Mouse (Mus musculus) hindbrain, embryonic 15.5 days (tissue): ENCODE data around the gene Ehhadh. TPM values are rescaled to one million over a fixed set of nuclear protein-coding genes. Genes with fewer than 3 reads are reported as not detected.

ENCODE experiments used
- ATAC-seq: fragments of 200-750 bp; cut with Nextera tagmentation; 2 replicates; pipeline ENCODE4 v1.8.0; 2017; ENCODE audit warnings: low read depth, moderate number of reproducible peaks, moderate TSS enrichment; ENCODE audit not compliant: low FRiP score
- H3K27ac ChIP-seq: fragments of 300-500 bp; sonication (generic); replicated peaks from 2 replicates; pipeline ENCODE4 v1.5.1; 2015; ENCODE audit warnings: mild to moderate bottlenecking, inconsistent platforms
- H3K27me3 ChIP-seq: fragments of 300-500 bp; sonication (generic); 2 replicates; pipeline ENCODE4 v1.6.1; 2015; ENCODE audit warnings: control low read depth, inconsistent platforms
- H3K36me3 ChIP-seq: fragments of 300-500 bp; sonication (generic); 2 replicates; pipeline ENCODE4 v1.6.1; 2015; ENCODE audit warnings: control low read depth, inconsistent platforms
- H3K4me1 ChIP-seq: fragments of 300-500 bp; sonication (generic); replicated peaks from 2 replicates; pipeline ENCODE4 v1.6.1; 2015; ENCODE audit warnings: control low read depth, inconsistent platforms
- H3K4me2 ChIP-seq: fragments of 300-500 bp; sonication (generic); 2 replicates; pipeline ENCODE4 v1.6.1; 2015; ENCODE audit warnings: moderate library complexity, mild to moderate bottlenecking, inconsistent platforms
- H3K4me3 ChIP-seq: fragments of 300-500 bp; sonication (generic); 2 replicates; pipeline ENCODE4 v1.5.1; 2015; ENCODE audit warnings: mild to moderate bottlenecking, inconsistent platforms
- H3K9ac ChIP-seq: fragments of 300-500 bp; sonication (generic); 2 replicates; pipeline ENCODE4 v1.6.1; 2015; ENCODE audit warnings: inconsistent platforms
- H3K9me3 ChIP-seq: fragments of 300-500 bp; sonication (generic); 2 replicates; pipeline ENCODE4 v1.6.1; 2016; ENCODE audit warnings: control low read depth, inconsistent platforms
- WGBS: fragments of 180-500 bp; shearing (Covaris S2); methylation state at CpG from one replicate; pipeline ENCODE4 v1.1.7; 2015; 5-methylcytosine and 5-hydroxymethylcytosine counted together
- polyA plus RNA-seq: library from polyadenylated mRNA; unstranded; fragments of >200 nt; fragmentation: Nextera tagmentation; extraction: Ambion mirVana; gene quantifications from 2 replicates; pipeline ENCODE4 v1.2.1, GENCODE M21; 2015

Gene Ehhadh
- 1.8 TPM in 2 replicates for polyA plus RNA-seq

DNA sequence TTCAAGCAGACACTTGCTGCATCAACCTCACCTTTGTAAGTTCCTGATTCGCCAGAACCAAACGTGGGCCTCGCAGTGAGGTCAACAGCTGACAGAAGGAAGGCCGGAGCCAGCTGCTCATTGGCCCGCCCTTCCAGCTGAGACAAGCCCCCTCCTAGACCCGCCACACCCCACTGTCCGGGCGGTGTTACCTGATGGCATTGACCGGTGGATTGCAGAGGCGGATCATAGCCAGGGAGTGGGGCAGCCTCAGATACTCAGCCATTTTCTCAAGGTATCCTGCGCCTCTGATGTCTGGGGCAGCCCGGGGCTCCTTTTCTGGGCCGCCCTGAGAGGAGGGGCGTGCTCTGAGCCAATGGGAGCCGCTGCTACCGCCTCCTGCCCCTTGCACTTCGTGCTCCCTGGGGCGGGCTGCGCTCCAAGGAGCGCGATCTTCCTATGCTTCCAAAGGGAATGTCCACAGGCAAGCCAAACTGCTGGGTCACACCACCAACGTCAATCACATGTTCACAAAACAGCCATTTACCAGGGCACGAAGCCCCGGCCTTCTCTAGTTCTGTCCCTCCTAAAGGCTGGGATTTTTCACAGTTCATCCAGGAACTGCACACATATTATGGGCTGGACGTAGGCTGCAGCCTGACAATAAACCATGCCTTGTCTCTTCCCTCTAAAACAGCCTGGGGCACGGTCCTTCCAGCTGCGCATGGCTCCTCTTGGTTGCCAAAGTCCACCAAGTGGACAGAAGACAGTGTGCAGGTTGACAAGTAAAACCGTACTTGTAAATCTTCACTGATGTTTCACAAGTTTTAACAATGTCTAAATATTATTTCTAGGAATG lies at the start of gene Ehhadh:
Gene Ehhadh, minus strand, starts transcription at position 292 of the 838 bp plus-strand sequence.
- Histone ChIP-seq H3K9ac (peak within 1 kb of the TSS; percentile 42), H3K9me3 (no peaks in the 10 kb centered on the region), H3K27ac (peak within 1 kb of the TSS; percentile 47), H3K4me1 (peaks cover 13% of the 10 kb centered on the region), H3K4me2 (peak within 1 kb of the TSS; percentile 83), H3K4me3 (peak within 1 kb of the TSS; percentile 49), H3K27me3 (no peaks in the 10 kb centered on the region), H3K36me3 (no peaks in the 10 kb centered on the region)
- 8% methylated on average over 28 of the region's 28 CpGs for WGBS
- ATAC-seq, result peak; percentile 92

DNA sequence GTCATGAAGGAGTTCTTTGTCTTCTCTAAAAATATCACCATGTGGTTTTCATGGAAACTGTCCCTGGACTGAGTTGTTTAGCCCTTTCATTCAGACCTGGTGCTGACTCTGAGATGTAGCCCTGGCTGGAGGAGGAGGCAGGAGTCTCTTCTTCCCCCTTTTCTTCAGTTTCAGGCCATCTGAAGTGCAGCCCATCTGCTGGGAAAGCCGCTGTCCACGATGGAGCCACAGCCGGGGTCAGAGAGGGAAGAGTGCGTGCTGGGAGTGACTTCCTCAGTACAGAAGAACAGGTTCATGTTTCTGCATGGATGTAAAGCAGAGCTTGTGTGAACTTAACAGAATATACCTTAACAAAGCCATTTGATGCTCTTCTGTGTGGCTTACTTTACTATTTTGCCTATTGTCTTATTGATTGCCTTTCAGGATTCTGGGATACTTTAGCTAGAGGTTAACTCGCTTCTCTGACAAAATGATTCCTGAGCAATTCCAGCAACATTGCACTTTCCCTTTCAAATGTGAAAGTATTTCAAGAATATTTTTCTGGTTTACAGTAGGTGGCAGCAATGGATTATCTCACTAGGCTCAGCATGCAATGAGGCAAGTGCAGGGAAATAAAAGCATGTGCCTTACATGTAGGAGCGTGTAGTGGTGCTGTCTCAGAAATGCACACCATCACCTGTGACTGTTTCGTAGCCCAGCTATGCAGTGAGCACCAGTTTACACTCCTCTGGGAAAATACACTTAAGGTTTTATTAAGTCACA lies 48.9 kb upstream of the Ehhadh start:
- H3K9me3 ChIP-seq, result no peaks in the 10 kb centered on the region
- no peak overlapping the region for H3K4me2 ChIP-seq
- peak; percentile 84 for ATAC-seq
- H3K36me3 ChIP-seq, result no peaks in the 10 kb centered on the region
- no peaks in the 10 kb centered on the region for H3K27me3 ChIP-seq
- H3K27ac ChIP-seq, result no peak overlapping the region
- H3K4me3 ChIP-seq, result no peak overlapping the region
- WGBS, result 46% methylated on average over 7 of the region's 7 CpGs
- no peaks in the 10 kb centered on the region for H3K4me1 ChIP-seq
- no peak overlapping the region for H3K9ac ChIP-seq

DNA sequence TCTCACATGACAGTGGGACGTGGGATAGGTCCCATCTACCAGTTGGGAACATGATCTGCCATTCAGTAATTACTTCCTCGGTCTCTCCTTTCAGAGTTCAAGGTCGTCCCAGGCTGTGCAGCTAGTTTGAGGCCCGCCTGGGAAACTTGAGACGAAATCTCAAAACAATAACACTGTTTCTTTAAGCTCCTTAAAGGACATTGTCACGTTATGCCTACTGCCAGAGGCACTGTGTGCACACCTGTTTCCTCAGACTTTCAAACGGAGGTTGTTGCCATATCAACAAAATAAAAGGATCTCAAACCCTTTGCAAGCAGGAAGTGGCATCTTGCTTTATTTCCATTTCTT lies 48.0 kb upstream of the Ehhadh start:
- Histone ChIP-seq H3K4me2 (no peak overlapping the region), H3K36me3 (no peaks in the 10 kb centered on the region), H3K9me3 (no peaks in the 10 kb centered on the region), H3K27ac (no peak overlapping the region), H3K4me1 (no peaks in the 10 kb centered on the region), H3K4me3 (no peak overlapping the region), H3K9ac (no peak overlapping the region), H3K27me3 (no peaks in the 10 kb centered on the region)
- WGBS, result 68% methylated on average over 7 of the region's 7 CpGs
- no peak for ATAC-seq

DNA sequence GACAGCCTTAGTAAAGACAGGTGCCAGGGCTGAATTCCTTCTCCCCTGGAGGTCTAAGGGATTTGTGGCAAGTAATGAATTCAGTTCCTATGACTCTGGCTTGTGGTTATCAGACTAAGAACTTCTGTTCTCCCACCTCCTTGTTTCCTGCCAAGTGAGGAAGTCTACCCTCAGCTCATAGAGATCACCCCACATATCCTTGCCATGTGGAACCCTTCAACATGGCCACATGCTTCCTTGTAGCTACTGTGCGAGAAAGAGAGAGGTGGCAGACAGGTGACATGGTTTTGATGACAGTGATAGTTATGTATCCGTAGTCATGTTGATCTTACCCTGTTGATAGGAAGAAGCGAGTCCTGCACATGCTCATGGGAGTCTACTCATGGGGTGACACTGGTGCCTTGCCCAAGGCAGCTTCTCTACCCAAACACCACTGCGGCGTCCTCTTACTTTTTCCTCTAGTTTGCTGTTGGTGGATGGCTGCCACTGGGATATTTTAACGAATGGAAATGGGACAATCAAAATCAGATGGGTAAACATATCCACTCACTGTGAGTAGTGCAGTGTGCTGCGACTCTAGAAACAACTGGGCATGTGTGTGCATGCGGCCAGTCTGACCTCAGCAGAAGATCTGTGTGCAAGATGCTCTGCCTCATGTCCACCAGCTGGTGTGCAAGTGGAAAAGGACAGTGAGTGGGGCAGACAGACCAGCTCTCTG lies 47.4 kb upstream of the Ehhadh start:
- no peak overlapping the region for H3K4me3 ChIP-seq
- 88% methylated on average over 8 of the region's 8 CpGs for WGBS
- no peak overlapping the region for H3K27ac ChIP-seq
- H3K4me2 ChIP-seq, result no peak overlapping the region
- no peak for ATAC-seq
- H3K9ac ChIP-seq, result no peak overlapping the region
- H3K27me3 ChIP-seq, result no peaks in the 10 kb centered on the region
- no peaks in the 10 kb centered on the region for H3K4me1 ChIP-seq
- no peaks in the 10 kb centered on the region for H3K9me3 ChIP-seq
- H3K36me3 ChIP-seq, result no peaks in the 10 kb centered on the region

DNA sequence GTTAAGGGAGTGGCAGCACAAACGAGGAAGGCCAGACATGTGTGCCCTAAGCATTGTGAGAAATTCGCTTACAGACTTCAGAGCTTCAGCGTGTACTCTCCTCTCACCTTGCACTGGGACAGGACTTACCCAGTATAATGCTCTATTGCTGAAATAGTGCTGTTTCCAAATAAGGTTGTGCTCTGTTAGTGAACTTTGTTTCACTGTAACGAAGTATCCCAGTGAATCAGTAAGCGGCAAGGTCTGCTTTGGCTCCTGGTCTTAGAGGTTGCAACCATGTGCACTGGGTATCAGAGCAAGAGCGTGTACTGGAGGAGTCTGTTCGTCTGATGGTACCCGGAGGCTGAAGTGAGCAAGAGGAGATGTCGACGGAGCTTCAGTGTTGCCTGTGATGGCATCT lies 46.4 kb upstream of the Ehhadh start:
- Histone ChIP-seq H3K27me3 (no peaks in the 10 kb centered on the region), H3K27ac (no peak overlapping the region), H3K4me2 (no peak overlapping the region), H3K9ac (no peak overlapping the region), H3K4me3 (no peak overlapping the region), H3K9me3 (no peaks in the 10 kb centered on the region), H3K36me3 (no peaks in the 10 kb centered on the region), H3K4me1 (no peaks in the 10 kb centered on the region)
- WGBS, result 70% methylated on average over 10 of the region's 10 CpGs
- ATAC-seq, result no peak

DNA sequence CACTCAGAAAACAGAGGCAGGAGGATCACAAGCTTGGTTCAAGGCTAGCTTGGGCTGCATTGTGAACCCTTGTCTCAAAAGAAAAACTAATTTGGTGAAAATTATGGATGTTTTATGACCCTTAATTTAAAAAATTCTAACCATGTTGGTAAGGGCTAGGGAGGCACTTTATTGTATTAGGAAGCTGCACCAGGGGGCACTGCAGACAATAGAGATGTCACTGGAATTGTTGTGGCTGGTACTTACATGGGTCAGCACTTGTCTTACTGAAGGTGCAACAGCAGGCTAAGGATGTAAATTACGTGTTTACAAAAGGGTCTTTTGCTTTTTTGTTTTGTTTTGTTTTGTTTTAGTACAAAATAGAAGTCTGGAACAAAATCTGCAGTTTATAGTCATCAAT lies 45.9 kb upstream of the Ehhadh start:
- H3K9me3 ChIP-seq, result no peaks in the 10 kb centered on the region
- no peak overlapping the region for H3K4me3 ChIP-seq
- WGBS, result 67% methylated on average over 1 of the region's 1 CpGs
- no peak overlapping the region for H3K9ac ChIP-seq
- no peak overlapping the region for H3K27ac ChIP-seq
- ATAC-seq, result no peak
- no peaks in the 10 kb centered on the region for H3K36me3 ChIP-seq
- no peaks in the 10 kb centered on the region for H3K4me1 ChIP-seq
- H3K4me2 ChIP-seq, result no peak overlapping the region
- no peaks in the 10 kb centered on the region for H3K27me3 ChIP-seq

DNA sequence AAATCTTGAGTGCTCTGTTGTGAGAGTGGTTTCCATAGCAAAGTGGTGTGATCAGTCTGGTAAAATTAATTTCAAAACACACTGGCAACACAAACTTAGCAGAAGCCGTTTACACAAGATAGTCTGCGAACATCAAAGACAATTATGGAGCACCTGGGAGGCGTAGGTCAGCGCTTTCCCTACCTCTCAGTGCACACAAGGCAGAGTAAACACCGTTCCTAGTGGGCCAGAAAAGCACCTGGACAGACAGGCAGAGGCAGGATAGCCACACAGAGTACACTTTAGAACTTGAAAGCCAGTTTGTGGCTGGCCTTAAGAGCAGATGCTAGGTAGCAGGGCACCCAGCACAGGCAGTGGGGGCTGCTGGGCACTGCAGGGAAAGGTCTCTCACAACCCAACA lies 44.2 kb upstream of the Ehhadh start:
- Histone ChIP-seq H3K4me3 (no peak overlapping the region), H3K4me2 (no peak overlapping the region), H3K9me3 (no peaks in the 10 kb centered on the region), H3K27me3 (no peaks in the 10 kb centered on the region), H3K4me1 (no peaks in the 10 kb centered on the region), H3K27ac (no peak overlapping the region), H3K9ac (no peak overlapping the region), H3K36me3 (no peaks in the 10 kb centered on the region)
- no peak for ATAC-seq
- whole genome bisulfite sequencing, result 80% methylated on average over 5 of the region's 5 CpGs

DNA sequence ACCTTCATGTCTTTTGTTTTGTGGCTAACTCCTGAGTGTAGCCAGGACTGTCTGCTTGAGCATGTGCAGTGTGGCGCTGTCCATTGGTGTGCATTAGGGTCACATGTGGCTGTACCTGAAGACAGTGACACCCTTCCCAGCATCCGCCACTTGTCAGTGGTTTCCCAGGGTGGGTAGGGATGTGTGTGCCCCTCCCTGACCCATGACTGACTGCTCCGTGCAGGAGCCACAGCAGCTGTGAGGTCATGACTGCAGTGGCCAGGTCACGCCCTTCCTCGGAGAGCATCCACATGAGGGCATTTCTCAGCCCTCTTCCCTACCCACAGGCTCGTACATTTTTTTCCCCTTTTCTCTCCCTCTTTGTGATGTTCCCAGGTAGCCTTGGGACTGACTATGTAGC lies 43.2 kb upstream of the Ehhadh start:
- no peaks in the 10 kb centered on the region for H3K9me3 ChIP-seq
- 60% methylated on average over 6 of the region's 6 CpGs for WGBS
- no peaks in the 10 kb centered on the region for H3K27me3 ChIP-seq
- H3K36me3 ChIP-seq, result no peaks in the 10 kb centered on the region
- no peaks in the 10 kb centered on the region for H3K4me1 ChIP-seq
- ATAC-seq, result no peak
- H3K9ac ChIP-seq, result no peak overlapping the region
- H3K4me3 ChIP-seq, result no peak overlapping the region
- no peak overlapping the region for H3K4me2 ChIP-seq
- H3K27ac ChIP-seq, result no peak overlapping the region

DNA sequence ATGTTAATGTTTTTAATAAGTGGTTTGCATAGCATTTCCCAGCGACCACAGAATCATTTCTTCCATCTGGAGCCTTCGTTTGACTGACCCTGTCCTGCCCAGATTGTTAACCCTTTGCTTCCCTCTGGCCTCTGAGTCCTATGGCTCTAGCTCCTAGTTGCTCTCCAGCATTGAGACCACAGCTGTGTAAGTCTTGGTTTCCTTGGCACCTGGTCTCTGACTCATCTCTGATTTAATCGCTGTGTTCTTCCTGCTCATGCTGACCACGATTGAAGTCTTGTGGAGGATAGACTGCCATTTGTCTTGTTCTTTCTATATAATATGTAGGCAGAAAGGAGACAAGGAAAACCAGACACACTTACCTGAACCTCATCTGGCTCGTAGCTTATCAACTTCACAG lies 42.1 kb upstream of the Ehhadh start:
- Histone ChIP-seq H3K27ac (no peak overlapping the region), H3K4me1 (no peaks in the 10 kb centered on the region), H3K27me3 (no peaks in the 10 kb centered on the region), H3K36me3 (no peaks in the 10 kb centered on the region), H3K4me3 (no peak overlapping the region), H3K9me3 (no peaks in the 10 kb centered on the region), H3K9ac (no peak overlapping the region), H3K4me2 (no peak overlapping the region)
- WGBS, result 42% methylated on average over 5 of the region's 5 CpGs
- ATAC-seq, result no peak

DNA sequence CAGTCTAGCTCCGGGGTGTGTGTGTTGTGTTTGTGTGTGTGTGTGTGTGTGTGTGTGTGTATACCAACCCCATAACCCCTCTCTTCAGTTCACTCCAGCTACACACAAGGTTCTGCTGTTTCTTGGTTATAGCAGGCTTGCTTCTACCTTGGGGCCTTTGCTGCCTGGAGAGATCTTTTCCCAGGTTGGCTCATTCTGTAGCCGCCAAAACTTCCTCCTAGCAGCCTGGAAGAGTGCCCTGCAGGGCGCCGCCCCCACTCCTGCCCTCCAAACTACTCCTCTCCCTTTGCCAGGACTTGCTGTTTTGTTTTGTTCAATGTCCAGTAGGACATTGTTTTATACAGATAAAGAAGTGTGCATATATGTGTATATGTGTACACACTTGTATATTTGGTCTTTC lies 40.0 kb upstream of the Ehhadh start:
- Histone ChIP-seq H3K27me3 (no peaks in the 10 kb centered on the region), H3K4me3 (no peak overlapping the region), H3K9ac (no peak overlapping the region), H3K36me3 (no peaks in the 10 kb centered on the region), H3K27ac (no peak overlapping the region), H3K4me2 (no peak overlapping the region), H3K9me3 (no peaks in the 10 kb centered on the region), H3K4me1 (no peaks in the 10 kb centered on the region)
- no peak for ATAC-seq
- 71% methylated on average over 4 of the region's 4 CpGs for WGBS

DNA sequence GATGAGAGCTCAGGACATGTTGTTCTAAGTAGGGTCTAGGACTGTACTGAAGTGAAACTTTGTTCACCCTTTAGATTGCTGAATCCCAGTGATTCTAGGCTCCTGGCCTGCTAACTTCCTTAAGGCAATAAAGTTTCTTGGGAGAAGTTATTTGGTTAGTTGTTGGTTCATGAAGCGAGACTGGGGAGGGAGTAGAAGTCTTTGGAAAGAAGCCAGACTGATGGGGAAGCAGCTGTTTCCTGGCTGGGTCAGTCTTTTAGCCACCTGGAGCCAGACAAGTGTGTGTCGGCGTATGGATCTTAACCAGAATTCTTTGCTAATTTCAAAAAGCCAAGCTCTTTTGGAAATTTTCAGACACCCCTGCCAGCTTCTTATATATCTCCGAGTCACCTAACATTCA lies 39.5 kb upstream of the Ehhadh start:
- H3K27me3 ChIP-seq, result no peaks in the 10 kb centered on the region
- no peak for ATAC-seq

DNA sequence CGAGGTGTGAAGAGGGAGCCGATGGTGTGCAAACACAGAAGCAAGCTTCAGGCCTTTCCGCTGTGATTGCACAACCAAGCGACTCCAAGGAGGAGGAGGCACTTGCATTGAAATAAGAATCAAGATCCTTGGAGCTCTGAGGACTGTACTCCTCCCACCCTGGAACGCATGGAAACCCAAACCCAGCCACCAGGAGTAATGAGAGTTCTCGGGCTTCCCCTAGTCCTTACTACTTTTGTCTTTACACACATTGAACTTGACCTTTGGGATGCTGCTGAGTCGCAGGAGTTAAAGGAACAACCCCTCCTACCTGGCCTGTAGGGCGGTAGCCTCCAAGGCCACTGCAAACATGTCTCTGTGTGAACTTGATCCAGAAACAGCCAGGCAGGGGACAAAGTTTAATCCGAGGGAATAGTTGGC lies 38.0 kb upstream of the Ehhadh start:
- no peak overlapping the region for H3K9ac ChIP-seq
- 77% methylated on average over 9 of the region's 9 CpGs for WGBS
- no peak overlapping the region for H3K27ac ChIP-seq
- no peak overlapping the region for H3K4me3 ChIP-seq
- H3K9me3 ChIP-seq, result no peaks in the 10 kb centered on the region
- no peak overlapping the region for H3K4me2 ChIP-seq
- no peaks in the 10 kb centered on the region for H3K27me3 ChIP-seq
- H3K4me1 ChIP-seq, result no peaks in the 10 kb centered on the region
- no peaks in the 10 kb centered on the region for H3K36me3 ChIP-seq
- no peak for ATAC-seq

More for the DNA sequence above, 39.5 kb upstream of the Ehhadh start:
- Histone ChIP-seq H3K27ac (no peak overlapping the region), H3K4me3 (no peak overlapping the region), H3K9me3 (no peaks in the 10 kb centered on the region), H3K36me3 (no peaks in the 10 kb centered on the region), H3K4me1 (no peaks in the 10 kb centered on the region), H3K4me2 (no peak overlapping the region), H3K9ac (no peak overlapping the region)
- 72% methylated on average over 4 of the region's 4 CpGs for WGBS
